Mouse (Mus musculus) erythroid progenitor cell, adult 5-6 weeks (primary cell): ENCODE measurements around the gene Lsm4. TPM values are rescaled to one million over a fixed set of nuclear protein-coding genes. Genes with fewer than 3 reads are reported as not detected.

ENCODE experiments used
- ATAC-seq: replicated peaks from 2 replicates; pipeline ENCODE4 v1.8.0; 2016; ENCODE audit warnings: moderate number of reproducible peaks, mild to moderate bottlenecking, moderate TSS enrichment, inconsistent platforms; ENCODE audit not compliant: poor library complexity, low FRiP score, severe bottlenecking
- total RNA-seq, 2 experiments: library from RNA; stranded (forward) in 1 of 2; stranded (reverse) in 1 of 2; fragments of 150-400 nt in 1 of 2; fragments of 186-747, 209-891 nt in 1 of 2; gene quantifications; 2 replicates each; pipeline versions ENCODE4 v1.2.3 to v1.2.4; 2015 to 2017; ENCODE audit warnings: low replicate concordance in 2 of 2

The Lsm4 gene
- total RNA-seq, 2 experiments from 2014 or later = 57.6 to 93.1 TPM

DNA sequence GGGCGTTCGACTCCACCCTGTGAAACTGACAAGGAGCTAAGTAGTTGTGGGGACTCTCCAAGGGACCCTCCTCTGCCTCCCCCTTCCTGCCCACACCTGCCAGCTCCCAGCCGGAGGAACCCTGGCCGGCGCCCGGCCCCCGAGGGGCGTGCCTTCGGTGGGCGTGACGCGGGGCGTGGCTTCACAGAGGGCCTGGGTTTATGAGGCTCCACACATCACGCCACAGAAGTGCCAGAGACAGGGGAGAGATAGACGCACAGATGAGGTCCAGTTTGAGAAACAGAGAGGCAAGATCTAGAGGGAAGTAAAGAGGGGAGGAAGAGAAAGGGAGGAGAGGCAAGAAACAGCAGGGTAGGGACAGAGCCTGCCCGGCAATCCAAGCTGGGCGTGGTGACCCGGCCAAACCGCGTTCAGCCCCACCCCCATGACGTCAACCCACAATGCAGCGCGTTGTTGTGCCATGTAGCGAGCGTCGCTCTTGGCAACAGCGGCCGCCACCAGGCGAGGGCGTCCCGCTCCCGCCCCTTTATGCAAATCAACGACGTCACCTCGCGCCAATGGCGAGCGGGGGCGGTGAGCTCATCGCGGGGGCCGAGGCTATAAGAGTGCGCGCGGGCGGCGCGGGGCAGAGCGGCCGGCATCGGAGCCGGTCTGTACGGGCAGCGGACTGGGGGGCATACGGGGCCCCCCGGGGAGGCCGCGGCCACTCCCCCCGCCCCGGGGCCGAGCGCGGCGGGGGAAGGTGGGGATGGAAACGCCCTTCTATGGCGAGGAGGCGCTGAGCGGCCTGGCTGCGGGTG is 25.5 kb downstream of the Lsm4 start, which contains the start of gene Jund:
TSS of gene Jund (plus strand) at position 640 of the 800 bp plus-strand sequence.
- peak; percentile 74 for ATAC-seq

GRCm38 (mm10) chr8:70699116-70699833 is 26.2 kb downstream of the Lsm4 start:
- ATAC-seq = no peak

GRCm38 (mm10) chr8:70699834-70700554 is 26.9 kb downstream of the Lsm4 start:
- ATAC-seq = 0 out of 2 replicates have a peak, but pooled peaks have one; percentile 9

DNA sequence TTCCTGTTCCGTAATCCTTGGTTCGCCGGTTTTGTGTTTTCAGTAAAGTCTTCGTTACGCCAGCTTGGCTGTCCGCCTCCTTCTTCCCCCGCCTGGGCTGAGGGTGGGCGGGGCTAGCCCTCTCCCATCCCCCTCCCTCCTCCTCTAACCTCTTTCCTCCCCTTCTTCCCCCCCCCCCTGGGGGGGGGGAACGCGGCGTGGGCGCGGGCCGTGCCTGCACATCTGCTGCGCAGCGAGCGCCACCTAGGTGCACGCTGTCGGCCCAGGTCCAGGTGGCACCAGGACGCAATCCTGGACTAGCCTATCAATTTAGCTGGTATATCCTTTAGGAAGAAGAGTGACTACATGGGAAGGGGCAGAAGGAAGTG is 27.5 kb downstream of the Lsm4 start:
- ATAC-seq = peak; percentile 36

- no peak for ATAC-seq
Observed at GRCm38 (mm10) chr8:70701048-70701981, 28.3 kb downstream of the Lsm4 start.

DNA sequence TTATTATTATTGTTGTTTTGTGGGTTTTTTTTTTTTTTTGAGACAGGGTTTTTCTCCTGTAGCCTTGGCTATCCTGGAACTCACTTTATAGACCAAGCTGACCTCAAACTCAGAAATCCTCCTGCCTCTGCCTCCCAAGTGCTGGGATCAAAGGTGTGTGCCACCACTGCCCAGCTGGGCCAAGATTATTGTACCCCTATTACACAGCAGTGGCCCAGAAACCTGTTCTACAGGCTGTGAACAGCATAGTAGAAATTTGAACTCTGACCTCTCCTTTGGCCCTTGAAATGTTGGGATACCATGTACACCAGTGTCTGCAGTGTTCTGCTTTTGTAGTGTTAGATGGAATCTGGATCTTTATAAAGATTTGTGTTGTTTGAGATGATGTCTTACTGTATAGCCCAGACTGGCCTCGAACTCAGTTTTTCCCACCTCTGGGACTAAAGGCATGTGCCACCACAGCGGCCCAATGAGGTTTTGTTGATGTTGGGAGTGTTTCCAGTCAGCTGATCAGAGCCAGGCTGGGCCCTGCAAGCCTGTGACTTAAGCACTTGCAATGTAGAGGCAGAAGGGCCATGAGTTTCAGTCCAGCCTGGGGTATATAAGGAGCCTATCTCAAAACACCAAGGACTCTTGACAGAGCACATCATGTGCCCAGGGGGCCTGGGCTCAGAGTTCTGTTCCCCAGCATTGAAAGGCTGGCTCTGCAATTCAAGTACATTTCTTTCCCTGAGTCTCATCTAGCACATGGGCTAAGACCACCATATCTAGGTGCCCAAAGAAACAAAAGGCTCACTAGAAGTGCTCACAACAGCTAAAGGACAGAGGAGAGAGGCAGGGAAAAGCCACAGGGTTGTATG is 29.2 kb downstream of the Lsm4 start:
- ATAC-seq = no peak

GRCm38 (mm10) chr8:70702842-70703182 is 29.8 kb downstream of the Lsm4 start:
- no peak for ATAC-seq

GRCm38 (mm10) chr8:70703287-70703686 is 30.2 kb downstream of the Lsm4 start, which contains the start of gene Iqcn:
Iqcn (plus strand) TSS chr8:70703457.
- no peak for ATAC-seq

DNA sequence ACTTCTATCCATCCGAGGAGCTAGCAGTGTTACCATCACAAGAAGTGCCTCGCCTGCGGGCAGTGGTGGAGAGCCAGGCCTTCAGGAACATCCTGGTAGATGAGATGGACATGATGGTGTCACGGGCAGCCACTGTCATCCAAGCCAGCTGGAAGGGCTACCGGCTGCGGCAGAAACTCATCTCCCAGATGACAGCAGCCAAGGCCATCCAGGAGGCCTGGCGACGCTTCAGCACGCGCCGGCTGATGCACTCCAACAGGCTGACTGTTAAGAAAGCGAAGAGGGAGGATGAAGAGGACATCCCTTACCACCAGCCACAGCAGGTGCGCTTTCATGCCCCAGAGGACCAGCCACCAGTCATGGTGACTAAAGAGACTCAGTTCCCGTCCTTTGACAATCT is 35.2 kb downstream of the Lsm4 start:
- no peak for ATAC-seq

DNA sequence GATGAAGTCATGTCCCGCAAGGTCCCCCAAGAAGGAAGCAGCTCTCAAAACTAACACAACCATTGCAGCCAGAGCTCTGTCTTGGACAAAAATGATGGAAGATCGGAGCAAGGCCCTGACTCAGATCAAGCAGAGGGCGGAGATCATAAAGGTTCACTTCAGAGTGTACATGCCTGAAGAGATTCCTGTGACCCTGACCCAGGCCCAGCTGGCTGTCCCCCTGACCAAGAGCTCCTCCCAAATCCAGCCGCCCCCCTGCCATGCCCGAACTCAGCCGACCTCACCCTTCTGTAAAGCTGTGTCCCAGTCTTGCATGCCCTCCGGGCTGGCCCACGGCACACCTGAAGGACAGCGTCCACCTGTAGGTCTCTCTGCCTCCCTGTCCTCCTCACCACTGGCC is 36.7 kb downstream of the Lsm4 start:
- no peak for ATAC-seq

DNA sequence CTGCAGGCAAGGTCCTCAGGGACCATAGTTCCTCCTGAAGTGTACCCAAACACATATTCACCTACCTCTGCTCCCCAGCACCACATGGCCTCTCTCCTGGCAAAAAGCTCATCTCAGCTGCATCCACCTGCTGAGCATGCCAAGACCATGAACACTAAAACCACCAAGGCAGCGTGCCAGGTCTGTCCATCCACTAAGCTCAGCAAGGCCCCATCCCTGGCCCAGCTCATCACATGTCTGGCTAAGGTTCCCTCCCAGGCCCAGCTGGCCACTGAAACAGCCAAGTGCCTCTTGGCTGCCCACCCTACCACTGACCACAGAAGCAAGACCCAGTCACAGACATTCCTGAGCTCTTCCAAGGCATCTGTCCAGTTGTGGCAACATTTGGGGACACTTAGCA is 37.2 kb downstream of the Lsm4 start:
- ATAC-seq = no peak

GRCm38 (mm10) chr8:70711041-70711440 is 38.0 kb downstream of the Lsm4 start:
- ATAC-seq = no peak

GRCm38 (mm10) chr8:70713991-70714390 is 40.9 kb downstream of the Lsm4 start:
- no peak for ATAC-seq

GRCm38 (mm10) chr8:70715086-70715485 is 42.0 kb downstream of the Lsm4 start:
- no peak for ATAC-seq

DNA sequence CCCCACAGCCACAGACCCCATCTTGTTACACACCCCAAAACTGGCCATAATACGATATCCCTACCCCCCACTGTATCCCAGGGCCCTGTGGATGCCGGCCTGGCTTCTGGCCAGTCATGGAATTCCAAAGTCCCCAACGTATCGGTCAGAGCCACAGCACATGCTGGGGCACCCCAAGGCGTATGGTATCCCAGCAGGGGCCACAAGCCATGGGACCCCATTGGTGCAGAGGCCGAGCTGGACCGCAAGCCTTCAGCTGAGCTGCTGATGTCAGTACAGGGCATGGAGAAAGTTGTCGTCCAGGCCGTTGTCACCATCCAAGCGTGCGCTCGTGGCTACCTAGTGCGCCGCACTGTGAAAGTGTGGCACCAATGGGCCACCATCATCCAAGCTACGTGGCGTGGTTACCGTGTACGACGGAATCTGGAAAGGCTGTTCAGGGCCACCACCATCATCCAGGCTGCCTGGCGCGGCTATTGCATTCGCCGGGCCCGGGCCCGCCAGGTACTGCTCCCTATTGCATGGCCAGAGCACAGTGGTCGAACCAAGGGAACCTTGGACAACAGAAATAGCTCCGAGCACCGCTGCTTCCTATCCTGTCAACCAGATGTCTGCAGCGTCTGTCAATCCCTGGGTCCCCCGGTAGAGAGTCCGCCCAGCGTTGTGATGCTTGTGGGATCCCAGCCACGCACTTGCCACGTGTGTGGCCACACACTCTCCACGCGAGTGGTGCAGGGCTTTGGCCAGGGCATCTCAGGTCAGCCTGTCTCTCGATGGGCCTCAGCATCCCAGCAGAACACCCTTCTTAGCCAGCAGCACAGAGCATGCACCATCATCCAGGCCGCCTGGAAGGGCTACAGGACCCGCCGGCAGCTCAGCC is 43.7 kb downstream of the Lsm4 start:
- ATAC-seq = no peak

DNA sequence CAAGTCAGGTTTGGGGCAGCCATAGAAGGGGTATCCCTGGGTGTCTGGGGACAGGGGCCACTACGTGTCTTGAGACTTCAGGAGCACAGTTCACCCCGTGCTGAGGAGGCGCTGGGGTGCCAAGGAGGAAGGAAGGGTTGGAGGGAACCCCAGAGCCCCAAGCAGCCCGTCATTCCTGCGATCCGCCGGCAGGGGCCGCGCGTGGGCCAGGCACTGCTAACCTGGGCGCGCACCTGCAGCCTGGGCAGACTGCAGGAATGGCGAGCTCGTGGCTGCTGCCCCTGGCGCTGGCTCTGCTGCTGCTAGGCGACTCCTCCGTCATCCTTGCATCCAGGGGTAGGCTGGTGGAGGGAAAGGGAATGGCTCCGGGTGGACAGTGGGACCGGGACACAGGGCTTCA is 45.2 kb downstream of the Lsm4 start, which contains the start of gene Gm3336:
TSS of gene Gm3336 (plus strand) at position 247 of the 400 bp plus-strand sequence.
- peak; percentile 79 for ATAC-seq

DNA sequence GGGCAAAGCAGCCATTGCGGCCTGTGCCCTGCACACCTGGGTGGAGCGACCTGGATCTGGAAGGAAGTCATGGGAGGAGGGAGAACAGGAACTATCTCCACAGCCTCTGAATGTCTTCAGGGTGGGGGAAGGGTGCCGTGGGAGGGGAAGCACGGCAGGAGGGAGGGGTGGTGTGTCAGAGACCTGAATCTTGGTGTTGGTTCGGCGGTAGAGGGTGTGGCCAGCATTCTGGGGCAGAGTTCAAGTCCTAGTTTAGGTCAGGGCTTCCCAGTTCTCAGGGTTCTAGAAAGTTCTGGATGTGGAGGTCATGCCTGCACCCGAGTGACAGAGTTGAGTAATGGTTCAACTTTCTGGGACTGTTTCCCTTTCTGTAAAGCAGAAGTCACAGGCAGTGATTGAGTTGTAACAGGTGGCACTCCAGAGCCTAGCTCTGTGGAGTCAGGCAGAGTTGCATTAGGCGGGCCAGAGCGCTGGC is 46.8 kb downstream of the Lsm4 start:
- no peak for ATAC-seq
